Mouse (Mus musculus) ES-Bruce4 (cell line): ENCODE measurements around the gene Arhgap6.

ENCODE experiments used
- CTCF ChIP-seq: IDR thresholded peaks from one replicate; pipeline ENCODE4 v1.8.1; 2011; ENCODE audit warnings: low read depth, low read length
- EP300 ChIP-seq: IDR thresholded peaks from 2 replicates; pipeline ENCODE4 v1.6.1; 2011; ENCODE audit warnings: low read depth, low read length; ENCODE audit not compliant: insufficient read depth
- POLR2A ChIP-seq: IDR thresholded peaks from one replicate; pipeline ENCODE4 v1.8.1; 2011; ENCODE audit warnings: low read length; ENCODE audit not compliant: insufficient read depth

DNA sequence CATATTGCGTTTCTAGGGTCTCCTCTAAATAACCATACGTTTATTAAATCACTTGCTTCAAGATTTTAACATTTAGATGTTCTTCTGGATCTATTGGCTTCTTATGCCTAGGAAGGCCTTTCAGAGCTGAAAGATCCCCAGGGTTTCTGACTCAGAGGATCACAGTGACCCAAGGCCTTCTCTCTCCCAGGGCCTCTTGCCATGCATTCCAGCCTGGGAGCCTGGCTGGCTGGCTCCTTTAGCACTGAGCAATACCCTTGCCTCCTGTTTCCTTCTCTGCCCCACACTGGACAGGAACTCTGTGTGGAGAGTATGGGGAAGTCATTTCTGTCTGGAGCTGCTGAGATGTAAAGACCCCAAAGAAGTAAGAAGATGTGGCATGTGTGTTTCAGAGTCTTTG is 376.1 kb downstream of the Arhgap6 start:
- no peak for TF ChIP-seq CTCF
- TF ChIP-seq POLR2A: no peak
- no peak for TF ChIP-seq EP300
